Mouse (Mus musculus) CH12.LX (cell line): ENCODE data around the gene Jtb.

ENCODE experiments used
- CHD2 ChIP-seq: IDR thresholded peaks from 2 replicates; pipeline ENCODE4 v1.6.1; 2011; ENCODE audit warnings: low read length, improper control_type of control experiment
- CTCF ChIP-seq, 2 experiments: IDR thresholded peaks in 1 of 2; conservative IDR thresholded peaks in 1 of 2; 2 replicates each; pipeline ENCODE4 v1.5.1; 2011 to 2012; ENCODE audit warnings: low read depth in 2 of 2, low read length in 2 of 2, improper control_type of control experiment in 1 of 2, inconsistent platforms in 1 of 2, mild to moderate bottlenecking in 1 of 2, moderate library complexity in 1 of 2
- HCFC1 ChIP-seq: IDR thresholded peaks from 2 replicates; pipeline ENCODE4 v1.6.1; 2012; ENCODE audit warnings: low read depth, mild to moderate bottlenecking, inconsistent platforms, low read length, improper control_type of control experiment
- POLR2A ChIP-seq: IDR thresholded peaks from 2 replicates; pipeline ENCODE4 v1.6.1; 2011; ENCODE audit warnings: low read depth, mild to moderate bottlenecking, improper control_type of control experiment, low read length
- SIN3A ChIP-seq: IDR thresholded peaks from 2 replicates; pipeline ENCODE4 v1.6.1; 2012; ENCODE audit warnings: low read length, improper control_type of control experiment, inconsistent platforms
- USF1 ChIP-seq: IDR thresholded peaks from 2 replicates; pipeline ENCODE4 v1.6.1; 2014; ENCODE audit warnings: low read depth, mild to moderate bottlenecking, inconsistent platforms, low read length, improper control_type of control experiment

DNA sequence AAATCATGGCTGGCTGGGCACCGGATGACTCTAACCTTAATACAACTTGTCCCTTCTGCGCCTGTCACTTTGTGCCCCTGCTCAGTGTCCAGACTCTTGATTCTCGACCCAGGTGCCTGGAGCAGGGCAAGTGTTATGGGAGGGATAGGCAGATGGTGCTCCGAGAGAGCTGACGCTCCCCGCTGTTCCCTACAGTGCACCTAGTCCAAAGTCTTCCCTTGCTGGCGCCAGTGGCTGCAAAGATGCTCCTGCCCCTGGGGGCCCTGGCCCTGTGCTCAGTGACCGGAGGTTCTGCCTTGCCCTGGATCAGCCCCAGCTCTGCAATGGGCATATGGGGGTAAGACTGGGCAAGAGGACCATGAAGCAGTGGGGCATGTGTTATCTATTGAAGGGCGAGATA lies 46.4 kb downstream of the Jtb start:
- TF ChIP-seq CTCF (conservative IDR thresholded peaks at IDR 0.05 in 1 of 2, IDR thresholded peaks at IDR 0.05 in 1 of 2; ENCODE audit: low read depth in 2 of 2, low read length in 2 of 2) (no peak), HCFC1 (no peak), POLR2A (no peak), USF1 (no peak), SIN3A (no peak), CHD2 (no peak)
